Mouse (Mus musculus): Measurements from ENCODE around the gene Gm28551.
A peak's percentile ranks its signal among the peaks of the same experiment; 100 is the strongest.
"Not testable (repeated sequence)": the region's sequence is repeated elsewhere in the genome, so short reads cannot be mapped to it uniquely, and the experiment has no call there.

Gene Gm28551

GRCm38 (mm10) chr1:53352327-53353261 lies at the start of gene Gm28551, which contains the start of the genes Asdurf and Asnsd1:
Gene Gm28551, minus strand, starts transcription at chr1:53352667.
Gene Asdurf, minus strand, starts transcription at chr1:53352619.
Gene Asnsd1, minus strand, starts transcription at chr1:53352752.
- DNase-seq (ENCODE audit: low spot score) = peak; percentile 96

GRCm38 (mm10) chr1:53393936-53394760 lies 41.7 kb upstream of the Gm28551 start:
- not testable (repeated sequence) for DNase-seq (ENCODE audit: low spot score)

GRCm38 (mm10) chr1:53388762-53389161 lies 36.3 kb upstream of the Gm28551 start:
- DNase-seq (ENCODE audit: low spot score) = no peak

- no peak for DNase-seq (ENCODE audit: low spot score)
These were observed 31.7 kb upstream of the Gm28551 start for GRCm38 (mm10) chr1:53384085-53384688.

GRCm38 (mm10) chr1:53377731-53378130 lies 25.3 kb upstream of the Gm28551 start:
- no peak for DNase-seq (ENCODE audit: low spot score)

- DNase-seq (ENCODE audit: low spot score) = not testable (repeated sequence)
These were observed 23.5 kb upstream of the Gm28551 start for GRCm38 (mm10) chr1:53375965-53376364.

GRCm38 (mm10) chr1:53358988-53359387 lies 6.5 kb upstream of the Gm28551 start:
- no peak for DNase-seq (ENCODE audit: low spot score)

GRCm38 (mm10) chr1:53341071-53341470 lies 11.4 kb downstream of the Gm28551 start:
- no peak for DNase-seq (ENCODE audit: low spot score)

GRCm38 (mm10) chr1:53337403-53337802 lies 15.1 kb downstream of the Gm28551 start:
- not testable (repeated sequence) for DNase-seq (ENCODE audit: low spot score)

GRCm38 (mm10) chr1:53335465-53335864 lies 17.0 kb downstream of the Gm28551 start:
- no peak for DNase-seq (ENCODE audit: low spot score)

GRCm38 (mm10) chr1:53333527-53333926 lies 18.9 kb downstream of the Gm28551 start:
- DNase-seq (ENCODE audit: low spot score) = not testable (repeated sequence)

- no peak for DNase-seq (ENCODE audit: low spot score)
These were observed 27.5 kb downstream of the Gm28551 start for GRCm38 (mm10) chr1:53324827-53325494.

- no peak for DNase-seq (ENCODE audit: low spot score)
These were observed 28.2 kb downstream of the Gm28551 start for GRCm38 (mm10) chr1:53324277-53324676.

- DNase-seq (ENCODE audit: low spot score) = no peak
These were observed 29.2 kb downstream of the Gm28551 start for GRCm38 (mm10) chr1:53323254-53323653.

- no peak for DNase-seq (ENCODE audit: low spot score)
These were observed 30.7 kb downstream of the Gm28551 start for GRCm38 (mm10) chr1:53321662-53322344.

GRCm38 (mm10) chr1:53312989-53313967 lies 39.2 kb downstream of the Gm28551 start, which contains the start of gene Osgepl1:
Gene Osgepl1, plus strand, starts transcription at chr1:53313624.
- peak; percentile 81 for DNase-seq (ENCODE audit: low spot score)

GRCm38 (mm10) chr1:53300506-53300905 lies 52.0 kb downstream of the Gm28551 start:
- no peak for DNase-seq (ENCODE audit: low spot score)

GRCm38 (mm10) chr1:53296581-53297383 lies 55.7 kb downstream of the Gm28551 start, which contains the start of the genes Pms1, Ormdl1 and Gm28778:
Gene Pms1, minus strand, starts transcription at chr1:53297018.
Gene Ormdl1, plus strand, starts transcription at chr1:53297095.
Gene Gm28778, plus strand, starts transcription at chr1:53297111.
- DNase-seq (ENCODE audit: low spot score) = peak; percentile 94

GRCm38 (mm10) chr1:53291197-53291596 lies 61.3 kb downstream of the Gm28551 start:
- no peak for DNase-seq (ENCODE audit: low spot score)
